Mouse (Mus musculus): Measurements from ENCODE around the gene Neb. TPM values are rescaled to one million over a fixed set of nuclear protein-coding genes. Genes with fewer than 3 reads are reported as not detected.
A peak's percentile ranks its signal among the peaks of the same experiment; 100 is the strongest.

Gene Neb
- 0.90 and 1.2 TPM in 2 replicates for polyA plus RNA-seq (2014; fragmentation: Nextera tagmentation; extraction: Ambion mirVana)

- ATAC-seq (replicated peaks; ENCODE audit: low FRiP score) (peak; percentile 98), DNase-seq (ENCODE audit: low spot score) (peak; percentile 52)
- Histone ChIP-seq H3K36me3 (ENCODE audit: control insufficient read depth, insufficient read depth, low read length) (no peaks in the 10 kb centered on the region), H3K27me3 (replicated peaks; ENCODE audit: control insufficient read depth, insufficient read depth, low read length) (no peaks in the 10 kb centered on the region), H3K4me3 (ENCODE audit: low read depth, low read length) (peak within 1 kb of the TSS; percentile 39), H3K4me1 (replicated peaks; ENCODE audit: control insufficient read depth, insufficient read depth, low read length) (no peaks in the 10 kb centered on the region; the same call in 1 of the 2 replicates), H3K4me2 (peak within 1 kb of the TSS; percentile 64), H3K9me3 (ENCODE audit: control insufficient read depth, low read length) (no peaks in the 10 kb centered on the region), H3K9ac (ENCODE audit: low read depth, low read length) (no peak within 1 kb of the TSS), H3K27ac (ENCODE audit: low read depth, low read length) (peak within 1 kb of the TSS; percentile 25; the same call in 1 of the 2 replicates)
- 37% methylated on average over 7 of the region's 7 CpGs for WGBS
These were observed at the start of gene Neb for GRCm38 (mm10) chr2:52378448-52378804. Gene Neb (minus strand): TSS chr2:52378474.

- Histone ChIP-seq H3K27me3 (replicated peaks; ENCODE audit: control insufficient read depth, insufficient read depth, low read length) (no peaks in the 10 kb centered on the region), H3K27ac (ENCODE audit: low read depth, low read length) (no peak overlapping the region), H3K9me3 (ENCODE audit: control insufficient read depth, low read length) (no peaks in the 10 kb centered on the region), H3K4me3 (ENCODE audit: low read depth, low read length) (no peak overlapping the region), H3K36me3 (ENCODE audit: control insufficient read depth, insufficient read depth, low read length) (no peaks in the 10 kb centered on the region), H3K9ac (ENCODE audit: low read depth, low read length) (no peak overlapping the region), H3K4me1 (replicated peaks; ENCODE audit: control insufficient read depth, insufficient read depth, low read length) (peaks cover 14% of the 10 kb centered on the region), H3K4me2 (no peak overlapping the region)
- ATAC-seq (replicated peaks; ENCODE audit: low FRiP score) (no peak), DNase-seq (ENCODE audit: low spot score) (no peak)
- 83% methylated on average over 3 of the region's 3 CpGs for WGBS
These were observed 49.1 kb upstream of the Neb start for GRCm38 (mm10) chr2:52427383-52427782.

- no peak for DNase-seq (ENCODE audit: low spot score)
- Histone ChIP-seq H3K4me1 (replicated peaks; ENCODE audit: control insufficient read depth, insufficient read depth, low read length) (peaks cover 25% of the 10 kb centered on the region), H3K36me3 (ENCODE audit: control insufficient read depth, insufficient read depth, low read length) (no peaks in the 10 kb centered on the region), H3K27ac (ENCODE audit: low read depth, low read length) (no peak overlapping the region), H3K9me3 (ENCODE audit: control insufficient read depth, low read length) (no peaks in the 10 kb centered on the region), H3K4me3 (ENCODE audit: low read depth, low read length) (peak overlapping the region; percentile 84), H3K4me2 (peak overlapping the region; percentile 84), H3K27me3 (replicated peaks; ENCODE audit: control insufficient read depth, insufficient read depth, low read length) (no peaks in the 10 kb centered on the region), H3K9ac (ENCODE audit: low read depth, low read length) (peak overlapping the region; percentile 69; the same call in 1 of the 2 replicates)
- no peak for ATAC-seq (replicated peaks; ENCODE audit: low FRiP score)
- WGBS = 83% methylated on average over 3 of the region's 3 CpGs
These were observed 47.8 kb upstream of the Neb start for GRCm38 (mm10) chr2:52426041-52426440.

GRCm38 (mm10) chr2:52425523-52425795 is 47.2 kb upstream of the Neb start:
- peak overlapping the region; percentile 69 for H3K9ac ChIP-seq (ENCODE audit: low read depth, low read length)

GRCm38 (mm10) chr2:52424747-52425522 is 46.7 kb upstream of the Neb start, which contains the start of gene Arl5a:
Gene Arl5a (minus strand): TSS chr2:52424901.
- Histone ChIP-seq H3K9ac (ENCODE audit: low read depth, low read length) (peak within 1 kb of the TSS; percentile 98), H3K4me1 (replicated peaks; ENCODE audit: control insufficient read depth, insufficient read depth, low read length) (peaks cover 34% of the 10 kb centered on the region), H3K27me3 (replicated peaks; ENCODE audit: control insufficient read depth, insufficient read depth, low read length) (no peaks in the 10 kb centered on the region), H3K4me3 (ENCODE audit: low read depth, low read length) (peak within 1 kb of the TSS; percentile 84), H3K27ac (ENCODE audit: low read depth, low read length) (peak within 1 kb of the TSS; percentile 85), H3K9me3 (ENCODE audit: control insufficient read depth, low read length) (no peaks in the 10 kb centered on the region), H3K36me3 (ENCODE audit: control insufficient read depth, insufficient read depth, low read length) (no peaks in the 10 kb centered on the region), H3K4me2 (peak within 1 kb of the TSS; percentile 84)
- DNase-seq (ENCODE audit: low spot score) (peak; percentile 94), ATAC-seq (replicated peaks; ENCODE audit: low FRiP score) (peak; percentile 90)
- under 1% methylated on average over 41 of the region's 57 CpGs for WGBS

More at GRCm38 (mm10) chr2:52425523-52425795, 47.2 kb upstream of the Neb start:
- Histone ChIP-seq H3K27ac (ENCODE audit: low read depth, low read length) (peak overlapping the region; percentile 35; the same call in 1 of the 2 replicates), H3K9me3 (ENCODE audit: control insufficient read depth, low read length) (no peaks in the 10 kb centered on the region), H3K4me3 (ENCODE audit: low read depth, low read length) (peak overlapping the region; percentile 84), H3K4me1 (replicated peaks; ENCODE audit: control insufficient read depth, insufficient read depth, low read length) (peaks cover 29% of the 10 kb centered on the region), H3K27me3 (replicated peaks; ENCODE audit: control insufficient read depth, insufficient read depth, low read length) (no peaks in the 10 kb centered on the region), H3K36me3 (ENCODE audit: control insufficient read depth, insufficient read depth, low read length) (no peaks in the 10 kb centered on the region), H3K4me2 (peak overlapping the region; percentile 84)
- 21% methylated on average over 10 of the region's 10 CpGs for WGBS
- DNase-seq (ENCODE audit: low spot score) (no peak), ATAC-seq (replicated peaks; ENCODE audit: low FRiP score) (no peak)

- ATAC-seq (replicated peaks; ENCODE audit: low FRiP score) (peak; percentile 33; the same call in 1 of the 2 replicates), DNase-seq (ENCODE audit: low spot score) (peak; percentile 74)
- Histone ChIP-seq H3K4me2 (peak overlapping the region; percentile 81), H3K27ac (ENCODE audit: low read depth, low read length) (peak overlapping the region; percentile 85), H3K36me3 (ENCODE audit: control insufficient read depth, insufficient read depth, low read length) (no peaks in the 10 kb centered on the region), H3K9me3 (ENCODE audit: control insufficient read depth, low read length) (no peaks in the 10 kb centered on the region), H3K9ac (ENCODE audit: low read depth, low read length) (peak overlapping the region; percentile 98), H3K27me3 (replicated peaks; ENCODE audit: control insufficient read depth, insufficient read depth, low read length) (no peaks in the 10 kb centered on the region), H3K4me1 (replicated peaks; ENCODE audit: control insufficient read depth, insufficient read depth, low read length) (peaks cover 38% of the 10 kb centered on the region), H3K4me3 (ENCODE audit: low read depth, low read length) (peak overlapping the region; percentile 84)
- WGBS = under 1% methylated on average over 40 of the region's 42 CpGs
These were observed 46.0 kb upstream of the Neb start for GRCm38 (mm10) chr2:52424248-52424728.

GRCm38 (mm10) chr2:52423611-52424247 is 45.5 kb upstream of the Neb start:
- H3K9me3 ChIP-seq (ENCODE audit: control insufficient read depth, low read length) = no peaks in the 10 kb centered on the region
- H3K36me3 ChIP-seq (ENCODE audit: control insufficient read depth, insufficient read depth, low read length) = no peaks in the 10 kb centered on the region
- ATAC-seq (replicated peaks; ENCODE audit: low FRiP score) (no peak), DNase-seq (ENCODE audit: low spot score) (no peak)
- peaks cover 44% of the 10 kb centered on the region for H3K4me1 ChIP-seq (replicated peaks; ENCODE audit: control insufficient read depth, insufficient read depth, low read length)
- H3K9ac ChIP-seq (ENCODE audit: low read depth, low read length) = peak overlapping the region; percentile 98
- H3K27me3 ChIP-seq (replicated peaks; ENCODE audit: control insufficient read depth, insufficient read depth, low read length) = no peaks in the 10 kb centered on the region
- peak overlapping the region; percentile 84 for H3K4me3 ChIP-seq (ENCODE audit: low read depth, low read length)
- H3K4me2 ChIP-seq = peak overlapping the region; percentile 81
- peak overlapping the region; percentile 45; the same call in 1 of the 2 replicates for H3K27ac ChIP-seq (ENCODE audit: low read depth, low read length)
- 3% methylated on average over 16 of the region's 16 CpGs for WGBS

GRCm38 (mm10) chr2:52422871-52423610 is 44.8 kb upstream of the Neb start:
- peak overlapping the region; percentile 98 for H3K9ac ChIP-seq (ENCODE audit: low read depth, low read length)
- DNase-seq (ENCODE audit: low spot score) (no peak), ATAC-seq (replicated peaks; ENCODE audit: low FRiP score) (no peak)
- H3K4me3 ChIP-seq (ENCODE audit: low read depth, low read length) = peak overlapping the region; percentile 84
- WGBS = 39% methylated on average over 8 of the region's 8 CpGs
- H3K4me1 ChIP-seq (replicated peaks; ENCODE audit: control insufficient read depth, insufficient read depth, low read length) = peaks cover 44% of the 10 kb centered on the region
- peak overlapping the region; percentile 81 for H3K4me2 ChIP-seq
- H3K27ac ChIP-seq (ENCODE audit: low read depth, low read length) = peak overlapping the region; percentile 45; the same call in 1 of the 2 replicates
- no peaks in the 10 kb centered on the region for H3K9me3 ChIP-seq (ENCODE audit: control insufficient read depth, low read length)
- no peaks in the 10 kb centered on the region for H3K27me3 ChIP-seq (replicated peaks; ENCODE audit: control insufficient read depth, insufficient read depth, low read length)
- H3K36me3 ChIP-seq (ENCODE audit: control insufficient read depth, insufficient read depth, low read length) = no peaks in the 10 kb centered on the region

Measured in liver, embryonic 11.5 days (tissue).